Mouse (Mus musculus): ENCODE data around the gene Hist1h1t. TPM values are rescaled to one million over a fixed set of nuclear protein-coding genes. Genes with fewer than 3 reads are reported as not detected.

The Hist1h1t gene
- polyA plus RNA-seq, 1 experiment from 2014 or later = not detected

GRCm38 (mm10) chr13:23685121-23685861 lies 10.3 kb upstream of the Hist1h1t start:
- peak overlapping the region; percentile 52 for H3K4me2 ChIP-seq (replicated peaks; ENCODE audit: low read depth, low read length)
- 0 out of 2 replicates have a peak, but pooled peaks cover 10% of the 10 kb centered on the region for H3K4me1 ChIP-seq (ENCODE audit: control insufficient read depth, insufficient read depth, low read length)
- WGBS = 4% methylated on average over 15 of the region's 15 CpGs
- peak overlapping the region; percentile 47 for H3K4me3 ChIP-seq (ENCODE audit: low read length)
- H3K27me3 ChIP-seq (ENCODE audit: control insufficient read depth, insufficient read depth, low read length) = no peaks in the 10 kb centered on the region
- no peak for ATAC-seq (ENCODE audit: low FRiP score, low TSS enrichment)
- H3K9ac ChIP-seq (ENCODE audit: low read depth, low read length) = peak overlapping the region; percentile 61
- H3K27ac ChIP-seq (ENCODE audit: low read depth, low read length) = peak overlapping the region; percentile 99
- no peaks in the 10 kb centered on the region for H3K9me3 ChIP-seq (ENCODE audit: control insufficient read depth, low read length)
- H3K36me3 ChIP-seq (ENCODE audit: control insufficient read depth, insufficient read depth, low read length) = no peaks in the 10 kb centered on the region

DNA sequence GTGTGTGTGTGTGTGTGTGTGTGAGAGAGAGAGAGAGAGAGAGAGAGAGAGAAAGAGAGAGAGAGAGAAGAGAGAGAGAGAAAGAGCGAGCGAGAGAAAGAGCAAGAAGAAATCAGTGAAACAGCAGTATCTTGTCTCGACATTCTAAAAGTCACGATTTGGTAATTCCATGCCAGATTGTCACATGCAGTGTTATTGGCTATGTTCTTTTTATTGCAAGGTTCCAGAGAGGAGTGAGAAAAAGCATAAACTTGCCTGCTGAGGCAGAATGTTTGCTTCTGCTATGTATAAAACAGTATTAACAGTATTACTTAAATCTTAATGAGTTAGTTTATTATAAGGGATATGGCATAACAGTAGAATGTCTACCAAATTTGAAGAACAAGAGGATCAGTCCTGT lies 9.6 kb upstream of the Hist1h1t start:
- peak overlapping the region; percentile 99 for H3K27ac ChIP-seq (ENCODE audit: low read depth, low read length)
- peaks cover 4% of the 10 kb centered on the region; the same call in 1 of the 2 replicates for H3K36me3 ChIP-seq (ENCODE audit: control insufficient read depth, insufficient read depth, low read length)
- peak overlapping the region; percentile 52 for H3K4me2 ChIP-seq (replicated peaks; ENCODE audit: low read depth, low read length)
- peak overlapping the region; percentile 61 for H3K9ac ChIP-seq (ENCODE audit: low read depth, low read length)
- 42% methylated on average over 4 of the region's 4 CpGs for WGBS
- H3K9me3 ChIP-seq (ENCODE audit: control insufficient read depth, low read length) = no peaks in the 10 kb centered on the region
- peak overlapping the region; percentile 47 for H3K4me3 ChIP-seq (ENCODE audit: low read length)
- 0 out of 2 replicates have a peak, but pooled peaks cover 10% of the 10 kb centered on the region for H3K4me1 ChIP-seq (ENCODE audit: control insufficient read depth, insufficient read depth, low read length)
- ATAC-seq (ENCODE audit: low FRiP score, low TSS enrichment) = no peak
- no peaks in the 10 kb centered on the region for H3K27me3 ChIP-seq (ENCODE audit: control insufficient read depth, insufficient read depth, low read length)

DNA sequence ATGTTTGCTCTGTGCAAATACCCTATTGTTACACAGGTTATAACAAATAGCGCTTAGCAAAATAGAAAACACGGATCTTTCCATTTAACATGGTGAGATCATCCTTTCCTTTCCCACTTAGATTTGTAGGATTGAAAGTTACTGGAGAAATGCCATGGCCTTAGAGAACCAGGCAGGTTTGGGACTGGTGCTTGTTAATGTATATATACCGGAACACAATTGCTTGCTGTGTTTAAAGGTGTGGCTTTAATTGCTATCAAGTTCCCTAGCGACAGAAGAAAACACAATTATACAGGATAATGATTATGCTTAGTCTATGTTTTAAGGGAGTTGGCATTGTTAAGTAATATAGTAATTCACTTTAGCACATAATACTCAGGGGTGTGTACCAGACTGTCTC lies 8.4 kb upstream of the Hist1h1t start:
- Histone ChIP-seq H3K9ac (ENCODE audit: low read depth, low read length) (no peak overlapping the region), H3K27me3 (ENCODE audit: control insufficient read depth, insufficient read depth, low read length) (no peaks in the 10 kb centered on the region), H3K4me1 (ENCODE audit: control insufficient read depth, insufficient read depth, low read length) (0 out of 2 replicates have a peak, but pooled peaks cover 10% of the 10 kb centered on the region), H3K9me3 (ENCODE audit: control insufficient read depth, low read length) (no peaks in the 10 kb centered on the region), H3K4me3 (ENCODE audit: low read length) (no peak overlapping the region), H3K36me3 (ENCODE audit: control insufficient read depth, insufficient read depth, low read length) (peaks cover 4% of the 10 kb centered on the region; the same call in 1 of the 2 replicates), H3K27ac (ENCODE audit: low read depth, low read length) (no peak overlapping the region), H3K4me2 (replicated peaks; ENCODE audit: low read depth, low read length) (no peak overlapping the region)
- WGBS = 81% methylated on average over 4 of the region's 4 CpGs
- ATAC-seq (ENCODE audit: low FRiP score, low TSS enrichment) = no peak

DNA sequence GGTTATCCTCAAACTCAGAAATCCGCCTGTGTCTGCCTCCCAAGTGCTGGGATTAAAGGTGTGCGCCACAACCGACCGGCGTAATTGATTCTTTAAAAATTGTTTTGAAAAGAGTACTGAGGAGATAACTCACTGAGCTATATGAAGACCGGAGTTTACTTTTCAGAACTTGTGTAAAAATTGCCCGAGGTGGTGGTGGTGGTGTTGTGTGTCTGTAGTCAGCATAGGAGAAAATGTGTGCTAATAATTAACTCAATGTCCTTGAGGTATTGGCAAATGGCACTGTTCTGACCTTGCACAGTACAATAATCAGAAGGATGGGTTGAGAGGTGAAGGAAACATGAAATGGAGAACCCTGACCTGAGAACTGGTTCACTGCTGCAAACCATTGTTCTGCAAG lies 7.7 kb upstream of the Hist1h1t start:
- Histone ChIP-seq H3K4me2 (replicated peaks; ENCODE audit: low read depth, low read length) (no peak overlapping the region), H3K27me3 (ENCODE audit: control insufficient read depth, insufficient read depth, low read length) (no peaks in the 10 kb centered on the region), H3K27ac (ENCODE audit: low read depth, low read length) (no peak overlapping the region), H3K4me1 (ENCODE audit: control insufficient read depth, insufficient read depth, low read length) (0 out of 2 replicates have a peak, but pooled peaks cover 6% of the 10 kb centered on the region), H3K4me3 (ENCODE audit: low read length) (no peak overlapping the region), H3K9ac (ENCODE audit: low read depth, low read length) (no peak overlapping the region), H3K9me3 (ENCODE audit: control insufficient read depth, low read length) (no peaks in the 10 kb centered on the region), H3K36me3 (ENCODE audit: control insufficient read depth, insufficient read depth, low read length) (peaks cover 4% of the 10 kb centered on the region; the same call in 1 of the 2 replicates)
- WGBS = 85% methylated on average over 7 of the region's 7 CpGs
- no peak for ATAC-seq (ENCODE audit: low FRiP score, low TSS enrichment)

DNA sequence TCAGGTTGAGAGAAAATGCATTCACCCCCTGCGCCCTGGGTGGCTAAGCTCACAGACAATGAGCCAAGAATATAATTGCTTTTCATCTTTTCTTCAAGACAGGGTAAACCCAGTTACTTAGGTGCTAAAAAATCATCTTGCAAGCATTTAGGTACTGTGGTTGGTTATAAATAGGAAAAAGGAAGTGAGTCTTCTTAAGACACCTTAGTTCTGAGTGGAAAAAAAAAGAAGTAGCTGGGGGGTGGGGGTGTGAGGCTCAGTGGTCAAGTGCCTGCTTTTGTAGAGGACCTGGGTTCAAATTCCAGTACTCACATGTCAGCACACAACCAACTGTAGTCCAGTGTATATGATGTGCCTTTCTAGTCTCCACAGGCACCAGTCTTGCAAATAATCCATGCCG lies 6.7 kb upstream of the Hist1h1t start:
- H3K27ac ChIP-seq (ENCODE audit: low read depth, low read length) = no peak overlapping the region
- no peak for ATAC-seq (ENCODE audit: low FRiP score, low TSS enrichment)
- H3K9me3 ChIP-seq (ENCODE audit: control insufficient read depth, low read length) = no peaks in the 10 kb centered on the region
- H3K27me3 ChIP-seq (ENCODE audit: control insufficient read depth, insufficient read depth, low read length) = no peaks in the 10 kb centered on the region
- peaks cover 4% of the 10 kb centered on the region; the same call in 1 of the 2 replicates for H3K36me3 ChIP-seq (ENCODE audit: control insufficient read depth, insufficient read depth, low read length)
- H3K4me1 ChIP-seq (ENCODE audit: control insufficient read depth, insufficient read depth, low read length) = 0 out of 2 replicates have a peak, but pooled peaks cover 3% of the 10 kb centered on the region
- H3K4me3 ChIP-seq (ENCODE audit: low read length) = no peak overlapping the region
- whole genome bisulfite sequencing = 92% methylated on average over 2 of the region's 2 CpGs
- no peak overlapping the region for H3K4me2 ChIP-seq (replicated peaks; ENCODE audit: low read depth, low read length)
- no peak overlapping the region for H3K9ac ChIP-seq (ENCODE audit: low read depth, low read length)

DNA sequence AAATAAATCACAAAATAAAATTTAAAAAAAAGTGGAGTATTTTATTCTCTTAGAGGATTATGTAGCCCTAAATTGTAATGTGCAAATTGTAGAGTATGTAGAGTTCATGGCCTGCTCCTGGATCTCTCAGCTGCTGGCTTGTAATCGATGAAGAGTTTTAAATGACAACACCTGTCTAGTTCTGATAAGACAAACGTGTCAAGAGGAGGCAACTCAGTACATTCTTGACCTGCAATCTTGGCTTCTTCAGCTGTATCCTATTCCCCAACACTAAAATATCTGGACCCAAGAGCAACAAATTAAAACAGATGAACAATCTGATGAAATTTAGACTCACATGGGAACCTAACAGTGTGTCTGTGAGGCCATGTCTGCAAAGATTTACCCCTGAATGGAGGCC lies 6.2 kb upstream of the Hist1h1t start:
- Histone ChIP-seq H3K27ac (ENCODE audit: low read depth, low read length) (no peak overlapping the region), H3K4me2 (replicated peaks; ENCODE audit: low read depth, low read length) (no peak overlapping the region), H3K9ac (ENCODE audit: low read depth, low read length) (no peak overlapping the region), H3K4me3 (ENCODE audit: low read length) (no peak overlapping the region), H3K4me1 (ENCODE audit: control insufficient read depth, insufficient read depth, low read length) (0 out of 2 replicates have a peak, but pooled peaks cover 3% of the 10 kb centered on the region), H3K36me3 (ENCODE audit: control insufficient read depth, insufficient read depth, low read length) (peaks cover 4% of the 10 kb centered on the region; the same call in 1 of the 2 replicates), H3K27me3 (ENCODE audit: control insufficient read depth, insufficient read depth, low read length) (no peaks in the 10 kb centered on the region), H3K9me3 (ENCODE audit: control insufficient read depth, low read length) (no peaks in the 10 kb centered on the region)
- no peak for ATAC-seq (ENCODE audit: low FRiP score, low TSS enrichment)
- 87% methylated on average over 2 of the region's 2 CpGs for WGBS

GRCm38 (mm10) chr13:23693856-23694440 lies 1.7 kb upstream of the Hist1h1t start:
- Histone ChIP-seq H3K4me3 (ENCODE audit: low read length) (no peak overlapping the region), H3K9me3 (ENCODE audit: control insufficient read depth, low read length) (no peaks in the 10 kb centered on the region), H3K9ac (ENCODE audit: low read depth, low read length) (no peak overlapping the region), H3K36me3 (ENCODE audit: control insufficient read depth, insufficient read depth, low read length) (peaks cover 4% of the 10 kb centered on the region; the same call in 1 of the 2 replicates), H3K27ac (ENCODE audit: low read depth, low read length) (no peak overlapping the region), H3K4me2 (replicated peaks; ENCODE audit: low read depth, low read length) (no peak overlapping the region), H3K4me1 (ENCODE audit: control insufficient read depth, insufficient read depth, low read length) (0 out of 2 replicates have a peak, but pooled peaks cover 6% of the 10 kb centered on the region), H3K27me3 (ENCODE audit: control insufficient read depth, insufficient read depth, low read length) (no peaks in the 10 kb centered on the region)
- WGBS = 72% methylated on average over 6 of the region's 6 CpGs
- ATAC-seq (ENCODE audit: low FRiP score, low TSS enrichment) = no peak

DNA sequence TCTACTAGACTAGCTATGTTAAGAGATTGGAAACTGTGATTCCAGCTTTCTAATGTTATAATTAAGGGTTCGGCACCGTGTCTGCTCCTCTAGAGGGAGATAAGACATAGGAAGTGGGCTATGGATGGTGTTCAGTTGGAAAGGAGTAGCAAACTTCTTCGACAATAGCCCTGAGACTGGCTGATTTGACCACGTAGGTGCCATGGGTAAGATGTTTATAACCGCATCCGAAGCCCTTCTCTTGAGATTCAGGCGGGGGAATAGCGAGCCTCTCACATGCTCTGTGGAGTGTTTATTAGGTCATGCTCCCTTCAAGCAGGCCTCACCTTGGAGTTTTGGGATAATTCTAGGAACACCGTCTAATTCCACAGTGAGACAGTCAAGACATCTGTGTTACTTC lies 658 bp upstream of the Hist1h1t start:
- H3K4me2 ChIP-seq (replicated peaks; ENCODE audit: low read depth, low read length) = no peak overlapping the region
- ATAC-seq (ENCODE audit: low FRiP score, low TSS enrichment) = no peak
- no peaks in the 10 kb centered on the region for H3K27me3 ChIP-seq (ENCODE audit: control insufficient read depth, insufficient read depth, low read length)
- H3K9ac ChIP-seq (ENCODE audit: low read depth, low read length) = no peak overlapping the region
- peaks cover 4% of the 10 kb centered on the region; the same call in 1 of the 2 replicates for H3K36me3 ChIP-seq (ENCODE audit: control insufficient read depth, insufficient read depth, low read length)
- no peak overlapping the region for H3K4me3 ChIP-seq (ENCODE audit: low read length)
- 97% methylated on average over 9 of the region's 9 CpGs for whole genome bisulfite sequencing
- no peak overlapping the region for H3K27ac ChIP-seq (ENCODE audit: low read depth, low read length)
- no peaks in the 10 kb centered on the region for H3K9me3 ChIP-seq (ENCODE audit: control insufficient read depth, low read length)
- 0 out of 2 replicates have a peak, but pooled peaks cover 6% of the 10 kb centered on the region for H3K4me1 ChIP-seq (ENCODE audit: control insufficient read depth, insufficient read depth, low read length)

GRCm38 (mm10) chr13:23696061-23696474 lies 454 bp downstream of the Hist1h1t start:
- Histone ChIP-seq H3K4me2 (replicated peaks; ENCODE audit: low read depth, low read length) (no peak overlapping the region), H3K27me3 (ENCODE audit: control insufficient read depth, insufficient read depth, low read length) (no peaks in the 10 kb centered on the region), H3K9me3 (ENCODE audit: control insufficient read depth, low read length) (no peaks in the 10 kb centered on the region), H3K36me3 (ENCODE audit: control insufficient read depth, insufficient read depth, low read length) (no peaks in the 10 kb centered on the region), H3K4me1 (ENCODE audit: control insufficient read depth, insufficient read depth, low read length) (0 out of 2 replicates have a peak, but pooled peaks cover 6% of the 10 kb centered on the region), H3K4me3 (ENCODE audit: low read length) (no peak overlapping the region), H3K9ac (ENCODE audit: low read depth, low read length) (no peak overlapping the region), H3K27ac (ENCODE audit: low read depth, low read length) (no peak overlapping the region)
- WGBS = 56% methylated on average over 15 of the region's 15 CpGs
- no peak for ATAC-seq (ENCODE audit: low FRiP score, low TSS enrichment)
